Mouse (Mus musculus) myocyte (in vitro differentiated cells): ENCODE results near the gene Slx4ip. TPM values are rescaled to one million over a fixed set of nuclear protein-coding genes. Genes with fewer than 3 reads are reported as not detected.

Experiments used
- H3K27me3 ChIP-seq: one replicate; pipeline ENCODE4 v1.6.1; 2011; ENCODE audit not compliant: control insufficient read depth, insufficient read depth, insufficient read length
- H3K36me3 ChIP-seq: one replicate; pipeline ENCODE4 v1.6.1; 2011; ENCODE audit not compliant: control insufficient read depth, insufficient read depth
- H3K4me2 ChIP-seq: one replicate; pipeline ENCODE4 v1.6.1; 2011; ENCODE audit warnings: low read depth, control low read depth
- H3K4me3 ChIP-seq: one replicate; pipeline ENCODE4 v1.5.1; 2011; ENCODE audit warnings: mild to moderate bottlenecking, control low read depth, moderate library complexity
- H3K79me2 ChIP-seq: one replicate; pipeline ENCODE4 v1.6.1; 2011; ENCODE audit not compliant: control insufficient read depth, insufficient read depth
- H3ac ChIP-seq: one replicate; pipeline ENCODE4 v1.6.1; 2011; ENCODE audit not compliant: control insufficient read depth, insufficient read length
- CEBPB ChIP-seq: IDR thresholded peaks from 2 replicates; pipeline ENCODE4 v1.6.1; 2011; ENCODE audit warnings: mild to moderate bottlenecking, moderate library complexity; ENCODE audit not compliant: poor library complexity, insufficient read depth, severe bottlenecking
- E2F4 ChIP-seq: IDR thresholded peaks from one replicate; pipeline ENCODE4 v1.6.1; 2011; ENCODE audit warnings: mild to moderate bottlenecking, control low read depth, moderate library complexity; ENCODE audit not compliant: insufficient read depth
- MAX ChIP-seq: IDR thresholded peaks from one replicate; pipeline ENCODE4 v1.6.1; 2011; ENCODE audit warnings: low read depth, mild to moderate bottlenecking, control low read depth
- MYOD1 ChIP-seq, 3 experiments: IDR thresholded peaks; one replicate each; pipeline ENCODE4 v1.6.1; 2011; ENCODE audit warnings: control low read depth in 2 of 3, low read depth in 2 of 3, mild to moderate bottlenecking in 2 of 3, moderate library complexity in 1 of 3; ENCODE audit not compliant: insufficient read length in 2 of 3, control insufficient read depth in 1 of 3
- MYOG ChIP-seq, 3 experiments: IDR thresholded peaks; one replicate each; pipeline ENCODE4 v1.6.1; 2011; ENCODE audit warnings: control low read depth in 2 of 3, low read depth in 2 of 3, mild to moderate bottlenecking in 2 of 3; ENCODE audit not compliant: insufficient read length in 2 of 3, control insufficient read depth in 1 of 3, insufficient read depth in 1 of 3
- POLR2A ChIP-seq: IDR thresholded peaks from one replicate; pipeline ENCODE4 v1.6.1; 2011; ENCODE audit warnings: low read depth, mild to moderate bottlenecking, control low read depth, moderate library complexity; ENCODE audit not compliant: insufficient read length
- POLR2AphosphoS2 ChIP-seq: IDR thresholded peaks from one replicate; pipeline ENCODE4 v1.6.1; 2011; ENCODE audit warnings: low read depth, control low read depth; ENCODE audit not compliant: insufficient read length
- REST ChIP-seq: IDR thresholded peaks from one replicate; pipeline ENCODE4 v1.6.1; 2011; ENCODE audit warnings: mild to moderate bottlenecking, control low read depth, moderate library complexity; ENCODE audit not compliant: insufficient read depth, insufficient read length
- SRF ChIP-seq: IDR thresholded peaks from one replicate; pipeline ENCODE4 v1.6.1; 2011; ENCODE audit warnings: low read depth; ENCODE audit not compliant: control insufficient read depth, insufficient read length
- TCF12 ChIP-seq: IDR thresholded peaks from one replicate; pipeline ENCODE4 v1.6.1; 2011; ENCODE audit warnings: mild to moderate bottlenecking, control low read depth; ENCODE audit not compliant: poor library complexity, insufficient read depth, severe bottlenecking
- TCF3 ChIP-seq: IDR thresholded peaks from one replicate; pipeline ENCODE4 v1.6.1; 2011; ENCODE audit warnings: low read depth, control low read depth; ENCODE audit not compliant: insufficient read length
- USF1 ChIP-seq: IDR thresholded peaks from one replicate; pipeline ENCODE4 v1.6.1; 2011; ENCODE audit warnings: low read depth, mild to moderate bottlenecking, control low read depth, moderate library complexity
- polyA plus RNA-seq: library from polyadenylated mRNA; unstranded; fragments of >200 nt; fragmentation: generic; extraction: Trizol; gene quantifications from one replicate; pipeline ENCODE4 v1.2.1, GENCODE M21; 2012; ENCODE audit warnings: missing spikeins

Slx4ip gene
- polyA plus RNA-seq, 1 experiment, result 1.2 TPM

- TF ChIP-seq CEBPB, result 0 out of 2 replicates have a peak, but pooled peaks have one; percentile 5
- peak; percentile 45 for TF ChIP-seq POLR2AphosphoS2
- no peak for TF ChIP-seq TCF12
- no peak for TF ChIP-seq SRF
- TF ChIP-seq USF1, result peak; percentile 74
- no peak for TF ChIP-seq E2F4
- TF ChIP-seq MAX, result peak; percentile 93
- TF ChIP-seq REST, result no peak
- TF ChIP-seq MYOG (IDR thresholded peaks at IDR 0.05; ENCODE audit: control insufficient read depth in 1 of 3, insufficient read depth in 1 of 3, insufficient read length in 2 of 3, low read depth in 2 of 3), result peak in 1 of 3 experiments; percentile 51
- TF ChIP-seq MYOD1 (IDR thresholded peaks at IDR 0.05; ENCODE audit: control insufficient read depth in 1 of 3, insufficient read length in 2 of 3, low read depth in 2 of 3), result peak in 2 of 3 experiments; percentile 52 to 61
- TF ChIP-seq TCF3, result no peak
- Histone ChIP-seq H3K27me3 (no peaks in the 10 kb centered on the region), H3K4me2 (peak overlapping the region; percentile 96)
These were observed 223.5 kb downstream of the Slx4ip start for GRCm38 (mm10) chr2:137114248-137115096.

GRCm38 (mm10) chr2:137115241-137116024, 224.4 kb downstream of the Slx4ip start:
- TF ChIP-seq USF1 (no peak), POLR2AphosphoS2 (peak; percentile 49), MAX (no peak), POLR2A (peak; percentile 52)
- Histone ChIP-seq H3ac (peak overlapping the region; percentile 21), H3K4me2 (peak overlapping the region; percentile 96), H3K4me3 (peak overlapping the region; percentile 99), H3K27me3 (no peaks in the 10 kb centered on the region), H3K79me2 (peaks cover 52% of the 10 kb centered on the region), H3K36me3 (peaks cover 4% of the 10 kb centered on the region)

More at GRCm38 (mm10) chr2:137114248-137115096, 223.5 kb downstream of the Slx4ip start:
- H3K4me3 ChIP-seq, result peak overlapping the region; percentile 99
- peaks cover 4% of the 10 kb centered on the region for H3K36me3 ChIP-seq
- peaks cover 62% of the 10 kb centered on the region for H3K79me2 ChIP-seq
- peak overlapping the region; percentile 21 for H3ac ChIP-seq

GRCm38 (mm10) chr2:137116025-137116674, 225.1 kb downstream of the Slx4ip start, which contains the start of gene Jag1:
Jag1 (minus strand) TSS chr2:137116644.
- H3K79me2 ChIP-seq, result peaks cover 45% of the 10 kb centered on the region
- peaks cover 4% of the 10 kb centered on the region for H3K36me3 ChIP-seq
- H3K4me2 ChIP-seq, result peak within 1 kb of the TSS; percentile 96
- peak within 1 kb of the TSS; percentile 21 for H3ac ChIP-seq
- TF ChIP-seq TCF12 (no peak), SRF (no peak), POLR2A (no peak), CEBPB (no peak), MAX (no peak), POLR2AphosphoS2 (no peak), MYOG (IDR thresholded peaks at IDR 0.05; ENCODE audit: control insufficient read depth in 1 of 3, insufficient read depth in 1 of 3, insufficient read length in 2 of 3, low read depth in 2 of 3) (no peak), REST (no peak), E2F4 (no peak), TCF3 (no peak), MYOD1 (IDR thresholded peaks at IDR 0.05; ENCODE audit: control insufficient read depth in 1 of 3, insufficient read length in 2 of 3, low read depth in 2 of 3) (no peak)
- peak within 1 kb of the TSS; percentile 99 for H3K4me3 ChIP-seq
- no peaks in the 10 kb centered on the region for H3K27me3 ChIP-seq

- H3K4me2 ChIP-seq, result peak overlapping the region; percentile 96
- peaks cover 4% of the 10 kb centered on the region for H3K36me3 ChIP-seq
- H3K79me2 ChIP-seq, result peaks cover 38% of the 10 kb centered on the region
- peak overlapping the region; percentile 21 for H3ac ChIP-seq
- peak overlapping the region; percentile 99 for H3K4me3 ChIP-seq
- peak; percentile 77 for TF ChIP-seq POLR2A
- peak in 1 of 3 experiments; percentile 54 for TF ChIP-seq MYOD1 (IDR thresholded peaks at IDR 0.05; ENCODE audit: control insufficient read depth in 1 of 3, insufficient read length in 2 of 3, low read depth in 2 of 3)
- peak; percentile 79 for TF ChIP-seq POLR2AphosphoS2
- no peak for TF ChIP-seq REST
- TF ChIP-seq MYOG (IDR thresholded peaks at IDR 0.05; ENCODE audit: control insufficient read depth in 1 of 3, insufficient read depth in 1 of 3, insufficient read length in 2 of 3, low read depth in 2 of 3), result peak in 1 of 3 experiments; percentile 54
- H3K27me3 ChIP-seq, result no peaks in the 10 kb centered on the region
These were observed 225.8 kb downstream of the Slx4ip start for GRCm38 (mm10) chr2:137116675-137117320.
